Mouse (Mus musculus) liver, adult 2 months (tissue): ENCODE results near the gene Myh6.

Source experiments
- CTCF ChIP-seq: fragments of 200-500 bp; IDR thresholded peaks from 2 replicates; pipeline ENCODE4 v1.5.1; 2011; ENCODE audit warnings: low read depth, low read length, control low read depth
- POLR2A ChIP-seq: fragments of 200-500 bp; IDR thresholded peaks from 2 replicates; pipeline ENCODE4 v1.6.1; 2011; ENCODE audit warnings: low read length, control low read depth; ENCODE audit not compliant: insufficient read depth; ENCODE audit errors: extremely low read depth

- TF ChIP-seq POLR2A (no peak), CTCF (no peak)
These were observed 39.4 kb downstream of the Myh6 start for GRCm38 (mm10) chr14:54927296-54927695.
